Mouse (Mus musculus): ENCODE results near the gene Pkp4.

The Pkp4 gene

DNA sequence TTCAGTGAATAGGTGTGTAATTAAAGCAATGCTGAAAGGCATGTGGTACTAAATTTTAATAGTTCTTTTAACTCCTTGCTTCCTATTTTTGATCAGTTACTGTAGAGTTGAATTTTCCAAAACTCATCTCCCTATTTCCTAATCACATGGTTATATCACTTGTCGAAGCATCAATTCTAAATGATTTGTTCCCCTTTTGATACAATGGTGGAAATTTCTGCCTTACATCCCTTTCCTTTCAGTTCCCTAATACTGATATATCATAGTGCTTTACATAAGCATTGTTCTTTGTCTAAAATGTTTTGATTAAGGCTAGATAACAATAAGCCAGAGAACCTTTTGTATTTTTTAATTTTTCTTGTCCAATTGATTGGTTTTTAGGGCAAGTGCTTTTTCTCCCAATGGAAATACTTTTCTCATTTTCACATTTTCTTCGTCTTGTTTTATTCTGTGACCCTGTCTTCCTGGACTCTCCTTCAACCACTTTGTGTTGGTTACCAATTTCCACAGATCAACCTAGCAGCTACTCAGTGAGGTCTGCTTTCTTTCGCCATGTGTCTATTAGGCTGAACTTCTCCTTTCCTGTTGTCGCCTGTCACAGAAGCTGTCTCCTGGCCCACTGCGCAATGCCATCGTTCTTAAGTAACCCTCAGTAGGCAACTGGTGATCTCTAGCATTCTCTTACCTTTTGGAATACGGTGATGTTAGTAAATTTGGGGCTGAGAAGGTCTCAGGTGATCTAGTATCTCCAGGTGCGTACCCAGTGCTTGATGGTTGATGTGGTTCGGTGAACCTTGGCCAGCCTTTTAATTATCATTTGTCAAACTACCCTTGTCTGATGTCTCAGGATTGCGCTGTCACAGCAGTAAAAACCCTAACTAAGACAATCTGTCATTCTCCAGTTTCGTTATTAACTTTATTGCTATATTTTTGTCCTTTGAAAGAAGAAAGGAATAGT is 23.7 kb downstream of the Pkp4 start:
- DNase-seq, result no peak

DNA sequence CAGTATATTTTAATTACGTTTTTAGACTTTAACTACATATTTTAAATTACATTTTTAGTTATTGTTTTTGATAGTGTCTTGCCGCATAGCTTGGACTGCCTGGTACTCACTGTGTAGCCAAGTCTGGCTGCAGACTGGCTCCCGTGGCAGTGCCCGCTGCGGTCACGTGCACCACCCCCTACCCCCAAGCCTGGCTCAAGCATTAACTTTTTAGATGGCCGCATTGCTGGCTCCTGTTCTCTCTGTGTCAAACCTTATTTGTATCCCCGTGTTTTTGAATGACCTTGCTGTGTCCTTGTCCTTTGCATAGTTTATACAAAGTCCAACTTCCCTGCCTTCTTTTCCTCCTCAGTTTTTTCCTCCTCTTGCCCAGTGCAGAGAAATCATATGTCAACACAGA is 25.5 kb downstream of the Pkp4 start:
- DNase-seq, result no peak

DNA sequence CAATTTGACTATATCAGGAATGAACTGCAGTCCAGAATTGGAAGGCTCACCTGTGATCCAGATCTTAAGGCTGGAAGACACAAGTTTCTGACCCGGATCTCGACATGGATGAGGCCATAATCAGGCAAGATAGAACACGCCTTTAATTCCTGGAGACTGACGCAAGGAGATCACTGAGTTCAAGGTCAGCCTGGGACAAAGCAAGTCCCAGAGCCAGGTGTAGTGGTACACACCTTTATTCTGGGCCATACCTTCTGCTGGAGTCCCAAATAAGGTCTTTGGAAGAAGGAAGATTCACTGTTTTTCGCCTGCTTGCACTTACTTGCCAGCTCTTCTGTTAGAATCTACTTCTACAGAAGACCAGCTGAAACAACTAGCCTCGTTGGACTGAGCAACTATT is 26.3 kb downstream of the Pkp4 start:
- no peak for DNase-seq

- no peak for DNase-seq
Observed at GRCm38 (mm10) chr2:59188306-59188705, 27.7 kb downstream of the Pkp4 start.

- no peak for DNase-seq
Observed at GRCm38 (mm10) chr2:59189661-59190185, 29.1 kb downstream of the Pkp4 start.

- no peak for DNase-seq
Observed at GRCm38 (mm10) chr2:59190186-59190585, 29.5 kb downstream of the Pkp4 start.

DNA sequence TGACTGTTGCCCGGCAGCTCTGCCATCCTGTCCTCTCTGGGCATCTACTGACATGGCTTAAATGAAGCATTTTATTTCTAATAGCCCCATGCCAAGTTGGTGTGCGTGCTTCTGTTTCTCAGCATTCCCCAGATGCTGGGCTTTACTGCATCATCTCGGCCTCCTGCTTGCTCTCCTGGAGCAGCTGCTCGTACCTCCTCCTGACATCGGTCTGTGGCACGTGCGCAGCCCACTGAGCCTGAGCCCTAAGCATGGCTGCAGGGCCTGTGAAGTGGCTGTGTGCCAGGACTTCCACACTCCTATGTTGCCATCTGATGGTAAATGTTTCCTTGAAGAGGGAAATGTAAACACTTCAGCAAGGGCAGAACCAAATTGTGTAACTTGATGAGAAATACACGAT is 30.8 kb downstream of the Pkp4 start:
- peak; percentile 19 for DNase-seq

DNA sequence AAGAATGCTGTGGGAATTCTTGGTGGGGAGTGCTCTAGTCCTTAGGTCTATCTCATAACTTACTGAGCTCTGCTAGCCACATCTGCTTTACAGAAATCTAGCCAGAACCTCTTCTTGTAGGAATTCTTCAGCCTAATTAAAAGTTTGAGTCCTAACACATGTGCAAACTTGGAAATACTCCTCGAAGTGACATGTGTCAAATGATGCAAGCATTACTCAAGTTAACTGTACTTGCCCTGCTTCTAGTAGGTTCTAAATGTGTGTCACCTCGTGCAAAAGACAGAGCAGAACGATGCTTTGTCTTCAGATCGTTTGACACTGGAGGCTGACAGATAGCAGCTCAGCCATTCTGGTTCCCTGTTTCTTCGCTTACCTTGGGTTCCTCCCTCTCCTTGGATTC is 32.5 kb downstream of the Pkp4 start:
- DNase-seq, result no peak

DNA sequence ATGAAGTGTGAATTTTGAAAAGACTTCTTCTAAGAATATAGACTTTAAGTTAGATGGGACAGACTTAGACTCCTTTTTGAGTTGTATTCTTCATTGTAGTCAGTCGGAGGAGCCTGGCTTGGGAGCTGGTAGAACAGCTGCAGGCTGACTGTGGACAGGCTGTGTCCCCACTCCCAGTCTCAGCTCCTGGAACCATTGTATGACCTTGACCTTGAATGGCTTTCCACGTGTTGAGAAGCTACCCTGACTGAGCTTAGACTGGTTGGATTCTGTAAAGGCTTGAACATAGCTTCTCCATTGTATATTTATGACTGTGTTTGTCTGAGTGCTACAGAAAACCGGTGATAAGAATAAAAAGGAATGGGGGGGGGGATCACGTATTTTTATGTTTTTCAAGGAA is 36.5 kb downstream of the Pkp4 start:
- no peak for DNase-seq

- DNase-seq, result no peak
Observed at GRCm38 (mm10) chr2:59199476-59199976, 38.9 kb downstream of the Pkp4 start.

DNA sequence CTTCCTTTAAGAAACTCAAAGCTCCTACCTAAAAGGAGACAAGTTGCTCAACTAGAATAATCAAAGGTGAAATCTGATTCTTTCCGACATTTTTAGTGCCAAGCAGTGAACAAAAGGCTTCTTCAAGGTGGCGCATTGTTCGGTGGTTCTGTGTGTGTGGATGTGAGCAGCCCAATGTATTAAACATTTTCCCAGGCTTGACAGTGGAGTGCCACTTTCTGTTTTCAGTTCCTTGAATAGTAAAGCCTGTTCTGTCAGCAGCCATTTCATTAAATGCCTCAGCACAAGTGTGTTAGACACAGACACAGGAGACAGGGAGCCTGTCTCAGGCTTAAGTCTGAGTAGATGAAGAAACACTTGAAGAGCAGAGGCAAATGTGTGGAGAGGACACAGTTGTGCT is 39.9 kb downstream of the Pkp4 start:
- no peak for DNase-seq

GRCm38 (mm10) chr2:59202930-59203329 is 42.3 kb downstream of the Pkp4 start:
- DNase-seq, result no peak

- no peak for DNase-seq
Observed at GRCm38 (mm10) chr2:59203627-59204425, 43.2 kb downstream of the Pkp4 start.

GRCm38 (mm10) chr2:59205092-59205491 is 44.4 kb downstream of the Pkp4 start:
- DNase-seq, result no peak

DNA sequence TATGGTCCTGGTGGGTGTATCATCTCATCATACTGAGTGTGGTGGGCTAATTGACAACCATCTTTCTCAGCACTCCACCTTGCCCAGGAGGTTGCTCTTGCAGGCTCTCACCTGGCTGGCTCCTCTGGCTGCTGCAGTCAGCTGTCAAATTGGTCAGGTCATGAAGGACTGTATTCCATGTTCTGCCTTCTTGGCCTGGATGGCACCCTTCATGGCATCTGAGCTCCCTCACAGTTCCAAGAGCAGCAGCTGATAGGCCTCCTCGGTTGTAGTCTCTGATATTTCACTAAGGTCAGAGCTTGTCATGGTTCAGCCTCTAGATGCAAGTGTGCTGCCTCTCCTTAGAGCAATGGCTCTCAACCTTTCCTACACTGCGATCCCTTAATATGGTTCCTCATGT is 45.5 kb downstream of the Pkp4 start:
- DNase-seq, result no peak

GRCm38 (mm10) chr2:59207240-59207639 is 46.6 kb downstream of the Pkp4 start:
- no peak for DNase-seq

DNA sequence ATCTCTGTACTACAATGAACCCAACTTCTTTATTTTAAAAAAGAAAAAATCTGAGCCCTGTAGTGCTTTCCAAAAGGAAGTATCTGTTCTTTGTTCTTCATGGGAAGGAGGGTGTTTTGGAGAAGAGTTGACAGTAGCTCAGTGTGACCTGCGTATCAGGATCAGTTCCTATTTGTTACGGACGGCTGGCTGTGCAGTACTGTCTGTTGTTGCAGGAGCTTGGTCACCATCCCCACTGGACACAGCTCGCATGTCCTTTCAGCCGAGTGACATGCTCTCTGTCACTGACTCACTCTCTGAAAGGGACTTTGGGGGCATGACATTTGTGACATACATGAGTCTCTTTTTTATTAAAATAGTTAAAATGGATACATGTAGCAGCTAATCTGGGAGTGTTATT is 47.1 kb downstream of the Pkp4 start:
- no peak for DNase-seq

GRCm38 (mm10) chr2:59208276-59208675 is 47.6 kb downstream of the Pkp4 start:
- no peak for DNase-seq

- no peak for DNase-seq
Observed at GRCm38 (mm10) chr2:59211051-59211450, 50.4 kb downstream of the Pkp4 start.

DNA sequence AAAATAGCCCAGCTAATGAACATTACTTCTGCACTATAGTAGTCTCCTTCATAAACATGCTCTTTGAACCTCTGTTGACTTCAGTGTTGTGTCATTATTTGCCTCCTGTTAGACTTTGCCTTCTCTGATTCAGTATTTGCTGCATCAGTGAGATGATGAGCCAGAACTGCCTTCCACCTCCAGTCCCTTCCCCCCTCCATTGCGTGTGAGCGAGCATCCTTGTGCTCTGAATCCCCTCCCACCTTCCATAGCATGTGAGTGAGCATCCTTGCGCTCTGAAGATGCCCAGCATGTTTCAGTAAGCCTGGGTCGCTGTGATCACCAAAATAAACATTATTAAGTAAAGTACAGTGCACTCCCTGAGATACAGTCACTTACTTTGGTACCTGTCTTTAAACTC is 51.8 kb downstream of the Pkp4 start:
- no peak for DNase-seq

- DNase-seq, result no peak
Observed at GRCm38 (mm10) chr2:59212846-59213245, 52.2 kb downstream of the Pkp4 start.

- no peak for DNase-seq
Observed at GRCm38 (mm10) chr2:59217931-59218330, 57.3 kb downstream of the Pkp4 start.

- no peak for DNase-seq
Observed at GRCm38 (mm10) chr2:59219997-59220789, 59.5 kb downstream of the Pkp4 start.

All from right cerebral cortex, postnatal 4 days (tissue).